Mouse (Mus musculus): Measurements from ENCODE around the gene Sectm1b.

Gene Sectm1b

DNA sequence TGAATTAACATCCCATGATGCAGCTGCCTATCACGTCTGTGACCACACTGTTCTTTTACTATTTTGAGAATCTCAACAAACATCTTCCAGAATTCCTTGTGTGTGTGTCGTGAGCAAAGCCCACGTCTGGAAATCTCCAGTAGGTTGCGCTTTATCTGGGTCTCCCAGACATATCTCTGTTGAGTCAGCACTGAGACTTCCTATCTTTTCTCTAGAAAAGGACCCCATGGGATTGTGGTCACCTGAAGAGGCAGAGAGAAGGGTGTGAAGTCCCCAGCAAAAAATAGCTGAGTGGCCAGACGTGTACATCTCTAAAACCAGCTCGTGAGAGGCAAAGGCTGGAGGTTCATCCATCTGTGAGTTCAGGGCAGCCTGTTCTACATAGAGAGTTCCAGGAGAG lies 39.2 kb downstream of the Sectm1b start:
- no peak for DNase-seq (ENCODE audit: low spot score)

DNA sequence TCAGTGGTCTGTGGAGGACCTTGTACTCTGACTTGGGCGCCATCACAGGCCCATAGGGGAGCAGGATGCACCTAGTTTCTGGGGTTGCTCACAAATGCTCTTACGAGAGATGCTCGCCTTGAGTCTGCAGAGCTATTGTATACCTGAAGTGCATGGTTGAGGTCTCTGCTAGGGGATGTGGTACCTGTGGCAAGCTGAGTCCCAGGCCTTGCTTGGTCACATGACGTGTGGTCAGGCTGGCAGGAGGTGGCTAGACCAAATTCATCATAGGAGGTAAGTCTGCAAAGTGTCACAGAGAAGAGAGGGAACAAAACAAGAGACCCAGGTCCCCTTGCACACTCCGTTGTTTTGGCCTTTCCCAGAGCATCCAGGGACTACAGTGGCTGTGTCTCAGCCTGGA lies 43.9 kb downstream of the Sectm1b start:
- no peak for DNase-seq (ENCODE audit: low spot score)

DNA sequence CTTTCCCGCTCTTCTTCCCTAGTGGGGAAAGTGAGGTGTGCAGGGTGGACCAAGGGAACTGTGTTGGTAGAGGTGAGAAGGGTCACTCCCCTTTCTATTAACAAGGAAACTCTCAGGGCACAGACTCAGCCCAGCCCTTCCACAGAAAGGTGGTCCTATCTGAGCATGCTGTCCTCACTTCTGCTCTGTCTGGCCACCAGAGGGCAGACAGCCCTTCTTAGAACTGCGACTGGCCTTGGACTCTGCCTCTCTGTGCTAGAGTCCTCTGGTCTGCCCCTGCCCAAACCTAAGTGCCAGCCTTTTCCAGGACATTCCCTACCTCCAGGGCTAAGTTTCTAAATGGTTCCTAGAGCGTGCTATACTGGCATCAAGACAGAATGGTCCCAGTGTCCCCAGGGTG lies 45.7 kb downstream of the Sectm1b start:
- peak; percentile 36 for DNase-seq (ENCODE audit: low spot score)

DNA sequence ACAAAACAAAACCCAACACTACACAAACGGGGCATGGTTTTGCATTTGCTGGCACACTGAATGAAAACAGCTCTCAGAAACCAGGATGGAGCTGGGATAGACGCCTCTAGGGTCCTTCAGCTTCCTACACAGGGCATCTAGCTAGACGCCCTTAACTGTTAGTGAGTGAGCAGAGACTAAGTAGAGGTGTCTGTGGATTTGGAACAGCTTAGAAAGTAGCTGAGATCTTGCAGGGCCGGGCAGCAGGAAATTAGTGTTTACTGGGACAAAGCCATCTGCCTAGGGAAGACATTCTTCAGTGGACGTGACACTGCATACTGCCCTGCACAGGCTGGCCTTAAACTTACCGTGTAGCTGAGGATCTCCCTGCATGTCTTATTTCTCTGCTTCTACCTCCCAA lies 47.9 kb downstream of the Sectm1b start:
- DNase-seq (ENCODE audit: low spot score): no peak

DNA sequence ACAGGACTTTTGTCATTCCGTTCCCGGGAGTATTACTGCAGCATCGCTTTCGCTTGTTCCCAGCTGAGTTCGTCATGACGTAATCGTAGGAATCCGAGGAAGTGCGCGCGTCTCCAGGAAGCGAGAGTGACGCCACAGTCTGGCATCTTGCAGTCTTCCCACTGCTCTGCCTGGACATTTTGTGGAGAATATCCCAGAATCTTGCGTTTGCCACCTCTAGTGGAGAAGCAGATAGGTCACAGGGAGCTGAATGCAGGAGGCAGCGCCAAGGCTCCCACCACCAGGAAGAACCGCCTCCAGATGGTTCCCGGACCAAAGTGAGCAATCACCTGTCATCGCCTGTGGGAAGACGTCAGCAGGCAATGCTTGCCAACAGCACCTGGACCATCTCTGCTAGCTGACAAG lies 48.5 kb downstream of the Sectm1b start:
- no peak for DNase-seq (ENCODE audit: low spot score)

DNA sequence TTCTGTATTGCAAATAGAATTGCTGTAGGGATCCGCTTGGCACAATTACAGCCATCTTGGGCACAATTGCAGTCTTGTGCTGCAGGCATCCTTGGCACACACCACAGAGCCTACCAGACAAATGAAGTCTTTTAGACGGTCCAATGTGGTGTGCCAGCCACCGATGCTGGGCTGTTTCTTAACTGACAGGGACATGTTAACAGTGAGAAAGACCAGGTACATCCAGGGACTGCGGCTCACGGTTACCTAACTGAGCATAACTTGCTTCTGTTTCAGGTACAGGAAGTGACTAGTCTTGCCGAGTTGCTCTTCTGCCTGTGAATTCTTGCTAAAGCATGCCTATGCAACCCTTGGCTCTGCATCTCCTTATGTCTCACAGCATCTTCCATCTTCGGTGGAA lies 49.7 kb downstream of the Sectm1b start:
- DNase-seq (ENCODE audit: low spot score): no peak

DNA sequence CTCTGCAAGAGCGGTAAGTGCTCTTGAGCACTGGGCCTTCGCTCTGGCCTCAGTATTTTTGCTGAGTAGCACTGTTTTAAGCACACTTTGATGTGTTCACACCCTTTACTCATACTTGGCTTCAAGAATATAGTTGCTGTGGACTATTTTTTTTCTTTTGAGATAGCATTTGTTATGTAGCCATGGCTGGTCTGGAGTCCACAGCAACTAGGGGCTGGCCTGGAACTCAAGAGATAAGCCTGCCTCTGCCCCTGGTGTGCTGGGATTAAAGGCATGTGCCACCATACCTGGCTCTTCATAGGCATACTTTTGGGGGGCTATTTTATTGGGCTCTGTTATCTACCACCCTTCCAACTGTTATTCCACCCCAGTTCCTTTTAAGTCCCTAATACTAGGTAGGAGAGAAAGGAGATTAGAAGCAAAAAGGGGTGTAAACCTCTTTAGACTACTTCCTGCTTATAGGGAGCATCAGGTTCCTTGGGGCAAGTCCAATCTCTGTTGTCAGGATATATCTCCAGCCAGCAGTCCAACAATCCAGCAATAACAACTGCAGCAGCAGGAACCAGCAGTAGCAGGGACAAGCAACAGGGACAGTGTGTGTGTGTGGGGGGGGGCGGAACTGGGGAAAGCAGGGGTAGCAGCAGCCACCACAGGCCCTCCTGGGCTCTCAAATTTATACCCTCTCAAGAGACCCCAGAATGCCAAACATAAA lies 53.2 kb downstream of the Sectm1b start:
- no peak for DNase-seq (ENCODE audit: low spot score)

DNA sequence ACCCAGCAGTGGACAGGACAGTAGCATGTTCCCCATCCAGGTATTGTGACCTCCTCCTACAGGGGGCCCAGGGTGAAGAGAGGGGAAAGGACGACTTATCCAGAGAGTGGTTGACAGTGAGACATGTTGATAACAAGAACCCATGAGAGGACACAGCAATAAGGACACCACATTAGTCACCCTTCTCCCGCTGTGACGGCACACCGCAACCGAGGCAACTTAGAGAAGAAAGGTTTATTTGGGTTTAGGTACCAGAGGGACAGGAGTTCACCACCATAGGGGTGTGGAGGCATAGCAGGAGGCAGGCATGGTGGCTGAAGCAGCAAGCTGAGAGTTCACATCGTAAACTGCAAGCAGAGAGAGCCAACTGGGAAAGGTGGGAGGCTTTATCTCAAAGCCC lies 57.2 kb downstream of the Sectm1b start:
- DNase-seq (ENCODE audit: low spot score): no peak

DNA sequence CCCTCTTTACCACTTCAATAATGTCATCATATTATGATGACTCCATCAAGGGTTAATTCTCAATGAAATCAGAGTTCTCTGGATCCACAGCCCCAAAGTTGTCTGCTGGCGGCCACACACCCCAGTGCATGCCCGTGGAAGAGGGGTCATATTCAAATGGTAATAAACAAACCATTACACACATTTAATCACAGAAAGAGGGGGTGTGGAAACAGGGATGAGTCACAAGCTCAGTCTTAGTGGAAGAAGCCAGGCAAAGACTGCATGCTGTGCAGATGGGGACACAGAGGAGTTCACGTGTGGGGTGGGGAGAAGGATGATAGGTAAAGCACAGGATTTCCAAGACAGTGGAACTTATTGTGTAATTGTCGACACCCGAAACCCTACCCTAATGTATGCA lies 59.1 kb downstream of the Sectm1b start:
- no peak for DNase-seq (ENCODE audit: low spot score)
